Mouse (Mus musculus): Measurements from ENCODE around the gene Lrr1. TPM values are rescaled to one million over a fixed set of nuclear protein-coding genes. Genes with fewer than 3 reads are reported as not detected.

The Lrr1 gene
- total and polyA plus RNA-seq, 3 experiments, result 9.2 to 35.0 (median 23.8) TPM

DNA sequence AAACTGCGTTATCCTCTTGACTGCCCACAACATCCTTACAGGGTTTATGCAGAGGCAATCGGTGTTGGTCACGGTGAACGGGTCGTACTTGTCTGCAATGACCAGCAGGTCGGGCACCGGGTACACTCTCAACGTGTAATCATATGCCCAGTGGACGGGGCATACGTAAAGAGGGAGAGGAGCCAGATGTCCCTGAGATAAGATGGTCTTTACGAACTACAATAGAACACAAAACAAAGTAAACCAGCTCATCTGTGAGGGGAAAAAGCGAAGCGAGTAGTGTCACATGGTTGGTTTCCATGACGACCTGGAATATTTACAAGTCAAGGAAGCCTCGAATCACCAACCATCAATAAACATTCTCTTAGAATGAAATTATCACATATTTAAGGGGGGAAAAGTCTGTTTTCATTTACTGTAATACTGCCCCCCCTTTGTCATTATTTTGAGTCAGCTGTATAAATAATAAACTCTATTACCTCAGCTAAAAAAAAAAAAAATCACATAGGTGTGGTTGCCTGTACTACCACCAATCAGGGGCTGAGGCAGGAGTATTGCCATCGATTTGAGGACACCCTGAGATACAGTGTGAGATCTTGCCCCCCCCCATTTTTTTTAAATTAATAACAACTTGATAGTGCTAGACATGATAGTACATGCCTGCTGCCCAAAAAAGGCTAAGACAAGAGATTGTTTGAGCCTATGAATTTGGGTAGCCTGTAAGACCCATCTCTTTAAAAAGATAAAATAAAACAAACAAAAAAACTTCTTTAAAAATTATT lies 35.6 kb downstream of the Lrr1 start, which contains the start of gene Gm49384:
TSS of gene Gm49384 (minus strand) at position 216 of the 782 bp plus-strand sequence.
- peaks cover 38 to 75% of the 10 kb centered on the region in 2 experiments for H3K36me3 ChIP-seq (replicated peaks in 1 of 2; ENCODE audit: control insufficient read depth in 1 of 2, insufficient read depth in 1 of 2, low read length in 1 of 2)
- no peaks in the 10 kb centered on the region for H3K9me3 ChIP-seq (replicated peaks; ENCODE audit: low read length)
- no peak within 1 kb of the TSS for H3K4me2 ChIP-seq (ENCODE audit: insufficient read depth, low read depth, poor library complexity, severe bottlenecking)
- in situ Hi-C loops (cut with MboI; ENCODE audit: low pct_ligation_motif_present, low pct_unique_long_range_greater_than_20kb, low sequenced_read_pairs) (loop anchor here (25.0 kb wide), 2 partner anchors 383 to 483 kb away; partner anchors contain the start of genes Sos2 and Vcpkmt), dilution Hi-C loops (cut with MboI; ENCODE audit: extremely low pct_ligation_motif_present, extremely low pct_unique_long_range_greater_than_20kb, low sequenced_read_pairs) (no loop called here)
- no peaks in the 10 kb centered on the region for H3K27me3 ChIP-seq (replicated peaks)
- no peak within 1 kb of the TSS for H3K27ac ChIP-seq (ENCODE audit: insufficient read depth, low read depth)
- H3K4me3 ChIP-seq (replicated peaks in 1 of 3; ENCODE audit: low read depth in 2 of 3, low read length in 2 of 3, poor library complexity in 1 of 3), result no peak within 1 kb of the TSS
- TF ChIP-seq EP300 (IDR thresholded peaks at IDR 0.05; ENCODE audit: low read length), result no peak
- TF ChIP-seq USF1 (IDR thresholded peaks at IDR 0.05; ENCODE audit: low read depth, low read length), result peak; percentile 2; the same call in 1 of the 2 replicates
- no peak for TF ChIP-seq USF2 (conservative IDR thresholded peaks at IDR 0.05; ENCODE audit: low read depth, low read length)
- H3K4me1 ChIP-seq (ENCODE audit: control insufficient read depth in 1 of 2, insufficient read depth in 2 of 2), result peaks cover 2 to 26% of the 10 kb centered on the region in 2 experiments; a peak in 3 of 4 replicates
- peak; percentile 65 for DNase-seq (ENCODE audit: extremely low read depth)
- no peak within 1 kb of the TSS for H3K9ac ChIP-seq (ENCODE audit: insufficient read depth, low read depth)
- H3K79me2 ChIP-seq (replicated peaks; ENCODE audit: control insufficient read depth, extremely low read depth, insufficient read depth, poor library complexity, severe bottlenecking), result peaks cover 4% of the 10 kb centered on the region

DNA sequence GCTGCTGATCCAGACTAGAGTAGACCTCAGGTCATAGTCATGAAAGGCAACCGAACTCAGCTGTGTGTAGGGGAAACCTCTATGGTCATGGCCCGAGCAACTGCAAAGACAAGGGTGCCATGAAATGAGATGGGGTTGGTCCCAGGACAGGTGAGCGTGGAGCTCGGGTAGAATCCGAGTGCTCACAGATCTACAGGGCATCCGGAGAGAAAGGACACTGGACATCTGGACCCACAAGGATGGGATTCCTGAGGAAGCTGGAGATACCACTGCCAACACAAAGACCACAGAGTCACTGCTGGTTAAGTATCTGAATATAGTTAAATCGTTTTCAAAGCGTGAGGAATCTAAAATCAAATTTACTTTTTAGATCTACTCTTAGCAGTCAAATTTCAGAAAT lies 38.8 kb downstream of the Lrr1 start:
- in situ Hi-C loops (cut with MboI; ENCODE audit: low pct_ligation_motif_present, low pct_unique_long_range_greater_than_20kb, low sequenced_read_pairs) (loop anchor here (25.0 kb wide), 2 partner anchors 380 to 480 kb away; partner anchors contain the start of genes Sos2 and Vcpkmt), dilution Hi-C loops (cut with MboI; ENCODE audit: extremely low pct_ligation_motif_present, extremely low pct_unique_long_range_greater_than_20kb, low sequenced_read_pairs) (no loop called here)
- no peak overlapping the region for H3K4me3 ChIP-seq (replicated peaks in 1 of 3; ENCODE audit: low read depth in 2 of 3, low read length in 2 of 3, poor library complexity in 1 of 3)
- H3K4me1 ChIP-seq (ENCODE audit: control insufficient read depth in 1 of 2, insufficient read depth in 2 of 2), result peaks cover 2 to 31% of the 10 kb centered on the region in 2 experiments; a peak in 3 of 4 replicates
- no peak overlapping the region for H3K9ac ChIP-seq (ENCODE audit: insufficient read depth, low read depth)
- DNase-seq (ENCODE audit: extremely low read depth), result no peak
- no peaks in the 10 kb centered on the region for H3K9me3 ChIP-seq (replicated peaks; ENCODE audit: low read length)
- H3K4me2 ChIP-seq (ENCODE audit: insufficient read depth, low read depth, poor library complexity, severe bottlenecking), result no peak overlapping the region
- no peaks in the 10 kb centered on the region for H3K27me3 ChIP-seq (replicated peaks)
- H3K79me2 ChIP-seq (replicated peaks; ENCODE audit: control insufficient read depth, extremely low read depth, insufficient read depth, poor library complexity, severe bottlenecking), result no peaks in the 10 kb centered on the region
- no peak for TF ChIP-seq ETS1 (conservative IDR thresholded peaks at IDR 0.05; ENCODE audit: low read depth, low read length)
- no peak for TF ChIP-seq TBP (conservative IDR thresholded peaks at IDR 0.05; ENCODE audit: low read depth, low read length)
- TF ChIP-seq HCFC1 (IDR thresholded peaks at IDR 0.05; ENCODE audit: low read depth, low read length), result no peak
- no peak for TF ChIP-seq ZKSCAN1 (IDR thresholded peaks at IDR 0.05; ENCODE audit: borderline replicate concordance, low read depth, low read length)
- no peak for TF ChIP-seq MEF2A (IDR thresholded peaks at IDR 0.05; ENCODE audit: borderline replicate concordance, low read depth, low read length)
- TF ChIP-seq RAD21 (IDR thresholded peaks at IDR 0.05; ENCODE audit: low read depth, low read length), result no peak
- no peak for TF ChIP-seq CHD1 (IDR thresholded peaks at IDR 0.05; ENCODE audit: low read depth, low read length)
- no peak for TF ChIP-seq ZC3H11A (IDR thresholded peaks at IDR 0.05; ENCODE audit: low read depth, low read length)
- no peak overlapping the region for H3K27ac ChIP-seq (ENCODE audit: insufficient read depth, low read depth)
- peaks cover 29 to 73% of the 10 kb centered on the region in 2 experiments for H3K36me3 ChIP-seq (replicated peaks in 1 of 2; ENCODE audit: control insufficient read depth in 1 of 2, insufficient read depth in 1 of 2, low read length in 1 of 2)

Data from CH12.LX (cell line).